Mouse (Mus musculus) cerebellum, adult 11 months (tissue): ENCODE data around the gene Jph3.
A peak's percentile ranks its signal among the peaks of the same experiment; 100 is the strongest.

Experiments
- DNase-seq: peaks from one replicate; pipeline ENCODE4 v3.0.0; 2022

The Jph3 gene

GRCm38 (mm10) chr8:121730646-121731045 is 1.2 kb downstream of the Jph3 start:
- peak; percentile 63 for DNase-seq

DNA sequence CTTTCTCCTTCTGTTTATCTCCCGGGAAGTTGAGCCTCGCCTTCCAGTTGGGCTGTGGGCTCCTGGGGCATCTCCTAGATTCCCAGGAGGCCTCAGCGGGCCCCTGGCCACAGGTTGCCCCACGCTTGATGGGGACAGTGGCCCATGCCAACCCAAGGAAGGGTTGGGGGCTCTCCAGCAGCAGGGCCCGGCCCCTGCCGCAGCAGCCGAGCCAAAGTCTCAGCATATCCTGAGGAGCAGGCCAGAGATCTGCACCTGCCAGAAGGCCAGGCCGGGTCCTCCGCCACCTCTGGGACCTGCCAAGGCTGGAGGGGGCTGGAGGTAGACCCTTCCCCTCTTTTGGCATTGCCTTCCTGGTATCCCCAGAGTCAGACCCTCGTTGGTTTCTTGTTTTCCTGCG is 1.6 kb downstream of the Jph3 start:
- peak; percentile 55 for DNase-seq

- DNase-seq, result peak; percentile 80
Observed at GRCm38 (mm10) chr8:121731471-121732333, 2.3 kb downstream of the Jph3 start.

DNA sequence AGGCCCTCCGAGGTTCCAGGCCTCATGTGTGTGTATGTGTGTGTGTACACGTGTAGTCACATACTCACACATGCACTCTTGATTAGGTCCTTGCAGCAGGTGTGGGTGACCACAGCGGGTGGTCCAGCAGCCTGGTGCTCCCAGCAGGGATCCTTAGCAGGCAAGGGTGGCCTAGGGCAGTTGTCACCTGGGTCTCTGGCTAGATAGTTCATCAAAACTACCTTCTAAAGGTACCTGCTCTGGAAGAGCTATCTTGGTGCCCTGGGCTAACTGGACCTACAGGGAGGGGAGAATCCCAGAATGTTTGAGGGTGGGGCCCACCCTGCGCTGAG is 2.9 kb downstream of the Jph3 start:
- DNase-seq, result peak; percentile 60

GRCm38 (mm10) chr8:121734262-121734661 is 4.8 kb downstream of the Jph3 start:
- no peak for DNase-seq

DNA sequence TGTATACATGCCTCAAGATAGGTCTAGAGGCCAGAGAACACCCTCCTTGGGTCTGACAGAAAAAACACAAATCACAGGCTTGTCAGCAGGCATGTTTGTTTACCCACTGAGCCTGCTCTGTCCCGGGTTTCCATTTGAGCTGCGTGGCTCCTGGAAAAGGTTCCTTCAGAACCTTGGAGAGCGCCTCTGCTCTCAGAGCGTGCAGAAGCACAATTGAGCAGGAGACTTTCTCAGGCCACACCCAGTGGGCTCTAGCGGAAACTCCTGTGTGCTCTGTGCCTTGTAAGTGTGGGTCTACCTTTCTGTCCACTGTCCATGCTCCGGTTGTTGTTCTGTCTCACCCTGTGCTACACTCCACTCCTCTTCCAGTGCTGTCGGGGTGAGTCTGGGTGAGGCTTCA is 6.8 kb downstream of the Jph3 start:
- no peak for DNase-seq

DNA sequence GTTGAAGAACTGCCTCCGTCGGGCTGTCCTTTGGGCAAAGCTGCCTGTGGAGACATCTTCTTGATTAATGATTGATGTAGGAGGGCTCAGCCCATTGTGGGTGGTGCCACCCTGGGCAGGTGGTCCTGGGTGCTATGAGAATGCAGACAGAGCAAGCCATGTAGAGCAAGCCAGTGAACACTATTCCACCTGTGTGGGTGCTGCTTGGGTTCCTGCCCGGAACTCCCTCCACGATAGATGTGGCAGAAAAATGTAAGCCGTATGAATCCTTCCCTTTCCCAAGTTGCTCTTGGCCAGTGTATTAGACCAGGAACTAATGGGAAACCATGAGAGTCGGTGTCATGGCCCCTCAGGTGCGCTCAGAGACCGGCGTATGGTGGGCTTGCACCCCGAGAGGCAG is 11.3 kb downstream of the Jph3 start:
- no peak for DNase-seq

DNA sequence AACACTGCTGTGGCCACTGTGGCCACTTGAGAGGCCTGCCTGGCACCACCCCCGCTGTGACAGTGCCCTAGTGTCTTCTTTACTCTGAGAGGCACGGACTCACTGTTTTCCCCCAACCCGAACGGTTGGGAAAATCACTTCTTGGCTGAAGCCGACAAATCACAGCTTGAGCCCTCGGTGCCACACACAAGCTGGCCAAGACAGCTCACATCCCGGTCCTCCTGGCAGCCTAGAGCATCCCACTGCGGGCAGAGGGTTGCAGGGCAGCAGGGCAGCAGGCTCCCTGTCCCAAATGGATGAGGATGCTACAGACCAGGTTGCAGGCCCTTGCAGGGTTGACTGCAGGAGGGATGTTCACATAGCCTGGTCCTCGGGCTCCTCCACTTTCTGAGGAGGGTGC is 20.1 kb downstream of the Jph3 start:
- DNase-seq, result peak; percentile 83

DNA sequence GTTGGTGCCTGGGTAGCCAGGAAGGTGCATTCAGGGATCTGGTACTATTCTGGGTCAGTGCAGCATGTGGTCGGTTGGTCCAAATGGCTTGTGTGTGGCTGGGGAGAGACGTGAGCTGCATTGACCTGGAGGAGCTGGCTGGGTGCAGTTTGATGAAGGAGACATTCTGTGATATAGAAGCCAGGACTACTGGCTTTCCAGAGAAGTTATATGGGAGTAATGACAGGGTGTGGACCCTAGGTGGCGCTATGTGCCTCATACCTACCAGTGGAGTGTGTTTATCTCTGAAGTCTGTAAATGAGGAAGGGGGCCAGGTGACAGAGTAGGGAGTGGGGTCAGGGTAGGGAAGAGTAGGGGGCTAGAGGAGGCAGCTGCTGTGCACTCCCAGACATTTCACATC is 21.1 kb downstream of the Jph3 start:
- no peak for DNase-seq

- DNase-seq, result peak; percentile 61
Observed at GRCm38 (mm10) chr8:121751407-121751806, 22.0 kb downstream of the Jph3 start.

DNA sequence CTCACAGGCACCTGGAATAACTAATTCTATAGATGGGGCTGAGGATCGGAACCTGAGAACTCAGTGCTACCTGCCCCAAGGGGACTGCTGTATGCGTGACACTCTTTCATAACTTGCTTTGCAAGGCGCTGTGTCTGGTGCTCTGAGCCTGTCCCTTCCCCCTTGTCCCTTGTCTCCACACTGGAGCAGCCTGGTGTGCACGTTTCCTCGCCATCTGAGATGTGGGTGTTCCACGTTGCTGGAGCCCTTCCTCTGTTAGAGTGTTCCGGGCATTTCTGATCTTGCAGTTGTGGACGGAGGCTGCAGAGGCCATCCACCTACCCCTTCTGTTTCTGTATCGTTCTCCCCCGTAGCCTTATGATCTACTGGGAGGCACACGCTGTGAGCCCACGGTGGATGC is 29.0 kb downstream of the Jph3 start:
- DNase-seq, result no peak

DNA sequence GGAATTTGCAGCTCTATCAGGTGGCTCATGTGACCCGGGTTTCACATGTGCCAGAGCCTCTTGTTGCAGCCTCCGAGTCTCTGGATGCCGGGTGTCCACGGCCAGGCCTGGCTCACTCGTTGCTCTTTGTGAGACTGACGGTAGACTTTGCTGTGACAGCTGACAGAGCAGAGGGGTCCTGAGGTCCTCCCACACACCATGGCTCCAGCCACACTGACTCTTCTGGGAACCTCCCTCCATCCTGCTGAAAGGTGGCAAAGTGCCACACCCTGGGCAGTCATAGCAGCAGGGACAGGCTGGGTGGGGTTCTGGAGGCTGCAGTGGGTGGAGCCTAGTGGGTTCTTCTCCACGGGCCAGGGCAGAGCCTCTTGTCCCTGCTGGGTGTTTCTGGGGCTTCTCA is 31.1 kb downstream of the Jph3 start:
- DNase-seq, result peak; percentile 57

DNA sequence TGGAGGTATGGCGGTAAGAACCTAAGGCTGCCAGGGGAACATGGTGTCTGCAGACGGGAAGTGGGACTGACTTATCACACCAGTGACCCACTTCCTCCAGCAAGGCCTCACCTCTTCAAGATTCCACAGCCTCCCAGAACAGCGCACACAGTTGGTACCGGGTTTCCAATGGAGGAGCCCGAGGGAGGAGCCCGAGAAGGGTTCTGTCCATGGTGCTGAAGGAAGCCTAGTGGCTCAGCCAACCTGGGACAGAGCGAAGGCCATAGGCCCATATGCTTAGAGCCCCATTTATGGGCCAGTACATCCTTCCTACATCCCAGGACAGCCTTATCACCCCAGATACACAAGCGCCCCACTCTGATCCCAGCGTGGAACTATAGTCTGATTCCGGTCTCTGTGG is 32.1 kb downstream of the Jph3 start:
- DNase-seq, result no peak

DNA sequence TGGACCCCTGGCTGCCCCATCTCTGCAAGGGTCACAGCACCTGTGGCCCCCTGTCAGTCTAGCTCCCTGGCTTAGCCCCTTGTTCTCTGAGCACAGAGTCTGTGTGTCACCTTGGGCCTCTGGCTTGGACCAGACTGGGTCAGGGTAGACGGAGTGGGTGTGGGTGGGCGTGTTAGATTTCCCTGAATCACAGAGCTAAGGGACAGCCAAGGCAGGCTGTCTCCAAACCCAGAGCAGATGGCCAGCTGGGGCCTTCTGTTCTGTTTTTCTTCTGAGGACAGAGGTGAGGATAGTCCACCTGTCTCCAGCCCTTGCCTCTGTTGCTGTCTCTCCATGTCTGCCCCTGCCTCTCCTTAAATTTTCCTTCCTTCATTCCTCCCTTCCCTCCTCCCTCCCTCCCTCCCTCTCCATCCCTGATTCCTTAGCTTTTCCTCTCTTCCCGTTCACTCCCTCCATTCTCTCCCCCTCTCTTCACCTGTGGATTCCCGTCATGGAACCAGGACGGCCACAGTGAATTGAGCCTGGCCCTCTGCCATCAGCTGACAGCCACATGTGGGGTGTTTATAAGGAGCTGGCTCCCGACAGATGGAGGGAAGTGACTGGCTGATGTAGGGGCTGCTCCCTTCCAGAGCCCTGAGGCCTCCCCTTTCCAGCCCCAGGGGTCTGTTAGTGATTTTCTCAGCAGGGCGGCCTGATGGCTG is 33.7 kb downstream of the Jph3 start:
- no peak for DNase-seq

DNA sequence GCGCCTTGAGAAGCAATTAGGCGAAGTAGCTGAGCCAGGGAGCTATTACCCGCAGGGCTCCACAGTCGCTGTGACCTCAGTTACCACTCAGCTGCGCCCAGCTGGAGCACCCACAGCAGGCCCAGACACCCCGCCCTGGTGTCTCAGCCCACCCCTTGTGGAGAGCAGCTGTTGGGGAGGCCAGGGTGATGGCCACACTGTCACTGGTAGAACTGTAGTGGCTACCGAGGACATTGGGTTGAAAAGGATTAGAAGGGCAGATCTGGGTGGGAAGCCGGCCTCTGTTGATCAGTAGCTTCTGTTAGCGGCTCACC is 34.2 kb downstream of the Jph3 start:
- no peak for DNase-seq

- DNase-seq, result no peak
Observed at GRCm38 (mm10) chr8:121765594-121766138, 36.2 kb downstream of the Jph3 start.

DNA sequence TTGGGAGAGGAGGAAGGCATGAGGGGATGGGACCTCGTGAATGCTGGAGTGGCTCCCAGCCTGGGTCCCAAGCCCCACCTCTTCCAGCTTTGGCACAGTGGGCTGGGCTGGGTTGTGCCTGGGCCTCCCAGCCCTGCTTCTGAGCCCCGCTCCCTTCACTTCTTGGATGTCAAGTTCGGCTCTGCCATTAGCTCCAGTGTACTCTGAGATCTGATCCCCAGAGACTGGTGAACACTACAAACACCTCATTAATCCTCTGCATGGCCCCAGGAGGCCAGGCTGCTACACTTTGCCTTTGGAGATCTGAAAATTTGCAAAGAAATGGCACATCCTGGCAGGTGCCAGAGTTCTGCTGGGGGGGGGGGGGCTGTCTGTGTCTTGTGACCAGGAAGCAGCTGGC is 39.7 kb downstream of the Jph3 start:
- no peak for DNase-seq

DNA sequence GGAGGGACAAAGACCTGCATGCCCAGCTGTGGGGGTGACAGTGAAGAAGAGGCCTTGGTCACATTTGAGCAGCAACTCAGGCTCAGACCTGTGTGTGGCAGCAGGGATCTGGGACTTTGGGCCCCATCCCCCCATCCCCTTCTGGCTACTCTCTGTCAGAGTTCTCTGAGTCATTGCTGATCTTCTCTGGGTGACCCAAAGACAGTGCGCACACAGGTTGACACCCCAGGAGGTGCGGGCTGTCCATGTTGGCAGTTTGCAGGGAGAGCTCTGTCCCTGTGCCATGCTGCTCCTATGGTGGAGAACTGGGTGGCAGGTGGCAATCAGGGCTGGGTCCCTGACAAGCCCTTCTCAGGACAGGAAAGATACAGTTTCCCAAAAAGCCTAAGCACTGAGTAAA is 40.2 kb downstream of the Jph3 start:
- peak; percentile 64 for DNase-seq

- DNase-seq, result no peak
Observed at GRCm38 (mm10) chr8:121770845-121771752, 41.7 kb downstream of the Jph3 start.

DNA sequence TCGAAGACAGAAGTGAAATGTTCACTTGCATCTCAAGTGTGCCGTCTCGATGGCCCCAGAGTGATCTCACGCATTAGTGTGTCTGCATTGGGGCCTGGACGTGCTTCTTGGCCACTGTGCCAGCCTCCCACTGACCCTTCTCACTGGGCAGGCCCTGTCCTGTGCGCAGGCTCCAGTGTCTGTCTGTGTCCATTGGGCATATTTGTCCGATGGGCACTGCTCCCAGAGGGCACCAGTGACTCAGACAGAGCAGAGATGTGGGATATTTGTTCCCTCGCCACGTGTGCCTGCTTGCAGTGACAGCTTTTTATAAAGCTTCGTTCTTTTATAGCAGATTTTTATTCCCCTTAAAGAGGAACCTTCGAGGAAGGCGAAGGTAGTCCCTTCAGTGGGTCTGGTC is 44.5 kb downstream of the Jph3 start:
- no peak for DNase-seq

GRCm38 (mm10) chr8:121782493-121782892 is 53.1 kb downstream of the Jph3 start:
- DNase-seq, result no peak

DNA sequence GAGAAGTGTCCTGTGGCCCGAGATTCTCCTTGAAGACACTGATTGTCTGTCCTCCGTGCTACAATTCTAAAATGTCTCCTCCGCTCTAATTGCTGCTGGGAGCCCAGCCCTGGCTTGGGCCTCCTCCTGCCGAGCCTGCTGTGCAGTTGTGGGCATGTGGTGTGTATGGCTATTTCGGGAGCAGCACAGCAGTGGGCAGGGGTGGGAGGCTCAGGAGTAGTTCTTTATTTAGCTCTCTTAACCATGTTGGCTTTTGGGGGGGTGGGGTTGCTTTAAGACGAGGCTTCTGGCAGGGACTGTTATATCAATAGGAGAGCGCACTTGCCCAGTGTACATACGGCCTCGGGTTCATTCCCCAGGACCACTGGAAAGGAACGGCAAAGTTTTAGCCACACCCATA is 57.1 kb downstream of the Jph3 start:
- no peak for DNase-seq

DNA sequence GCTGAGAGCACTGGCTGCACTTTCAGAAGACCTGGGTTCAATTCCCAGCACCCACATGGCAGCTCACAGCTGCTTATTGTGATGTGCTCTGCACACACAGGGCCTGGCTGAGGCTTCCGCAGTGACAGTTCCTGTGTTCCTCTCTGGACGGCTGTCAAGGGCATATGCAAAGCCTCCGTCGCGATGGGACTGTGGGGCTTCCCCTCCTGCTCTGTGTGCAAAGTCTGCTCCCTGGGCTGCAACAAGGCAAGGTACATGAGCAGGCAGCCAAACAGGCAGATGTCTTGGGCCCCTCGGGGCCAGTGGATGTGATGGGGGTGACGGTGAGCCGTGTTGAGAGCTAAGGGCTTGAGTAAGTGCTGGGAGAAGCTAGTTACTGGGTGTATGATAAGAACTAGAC is 59.4 kb downstream of the Jph3 start:
- DNase-seq, result no peak
